Mouse (Mus musculus): ENCODE data around the gene Vac14.

DNA sequence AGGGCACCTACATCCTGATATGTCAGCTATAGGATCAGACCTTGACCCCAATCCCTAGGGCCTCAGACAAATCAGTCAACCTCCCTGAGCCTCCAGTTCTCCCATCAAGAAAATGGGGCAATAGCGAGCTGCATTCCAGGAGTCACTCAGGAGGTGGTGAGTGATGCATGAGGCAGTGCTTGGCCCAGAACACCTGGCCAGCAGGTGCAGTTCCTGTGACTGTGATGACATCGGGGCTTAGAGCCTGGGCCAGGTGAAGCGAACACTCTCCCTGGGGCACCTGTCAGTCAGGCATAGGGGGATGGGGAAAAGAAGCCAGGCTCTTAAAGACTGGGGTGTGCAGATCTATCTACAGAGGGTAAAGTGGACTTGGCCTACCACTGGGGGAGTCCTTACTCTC is 106.1 kb downstream of the Vac14 start:
- TF ChIP-seq TAL1 (IDR thresholded peaks at IDR 0.05; ENCODE audit: low read length) (no peak), GATA1 (IDR thresholded peaks at IDR 0.05; ENCODE audit: low read length) (no peak)
